Mouse (Mus musculus) embryonic facial prominence, embryonic 11.5 days (tissue): ENCODE results near the gene Wwox. TPM values are rescaled to one million over a fixed set of nuclear protein-coding genes. Genes with fewer than 3 reads are reported as not detected.
A peak's percentile ranks its signal among the peaks of the same experiment; 100 is the strongest.

Source experiments
- ATAC-seq: fragments of 200-750 bp; cut with Nextera tagmentation; replicated peaks from 2 replicates; pipeline ENCODE4 v1.8.0; 2017; ENCODE audit warnings: low read depth; ENCODE audit not compliant: insufficient number of reproducible peaks, low FRiP score, low TSS enrichment
- DNase-seq: peaks from one replicate; pipeline ENCODE4 v3.0.0-alpha.2; 2015; ENCODE audit warnings: low spot score
- H3K27ac ChIP-seq: fragments of 300-500 bp; sonication (generic); replicated peaks from 2 replicates; pipeline ENCODE4 v1.5.1; 2014; ENCODE audit warnings: mild to moderate bottlenecking, low read depth, low read length, control low read depth
- H3K27me3 ChIP-seq: fragments of 300-500 bp; sonication (generic); 2 replicates; pipeline ENCODE4 v1.6.1; 2014; ENCODE audit warnings: mild to moderate bottlenecking, low read length, moderate library complexity, mixed read lengths; ENCODE audit not compliant: control insufficient read depth, insufficient read depth
- H3K36me3 ChIP-seq: fragments of 300-500 bp; sonication (generic); replicated peaks from 2 replicates; pipeline ENCODE4 v1.6.1; 2014; ENCODE audit warnings: low read depth, mild to moderate bottlenecking, low read length, moderate library complexity, mixed read lengths; ENCODE audit not compliant: control insufficient read depth, insufficient read depth
- H3K4me1 ChIP-seq: fragments of 300-500 bp; sonication (generic); 2 replicates; pipeline ENCODE4 v1.6.1; 2014; ENCODE audit warnings: low read length, mixed read lengths; ENCODE audit not compliant: control insufficient read depth, insufficient read depth
- H3K4me2 ChIP-seq: fragments of 300-500 bp; sonication (generic); 2 replicates; pipeline ENCODE4 v1.6.1; 2014; ENCODE audit warnings: low read depth, mild to moderate bottlenecking, control low read depth, low read length, moderate library complexity
- H3K4me3 ChIP-seq: fragments of 300-500 bp; sonication (generic); 2 replicates; pipeline ENCODE4 v1.5.1; 2014; ENCODE audit warnings: low read depth, low read length, control low read depth
- H3K9ac ChIP-seq: fragments of 300-500 bp; sonication (generic); replicated peaks from 2 replicates; pipeline ENCODE4 v1.6.1; 2014; ENCODE audit warnings: mild to moderate bottlenecking, control low read depth, low read length
- H3K9me3 ChIP-seq: fragments of 300-500 bp; sonication (generic); replicated peaks from 2 replicates; pipeline ENCODE4 v1.6.1; 2016; ENCODE audit warnings: mild to moderate bottlenecking, low read length, inconsistent platforms, mixed read lengths; ENCODE audit not compliant: control insufficient read depth
- WGBS: fragments of 180-500 bp; shearing (Covaris S2); extraction: QIAGEN DNeasy Blood & Tissue Kit; methylation state at CpG from one replicate; pipeline ENCODE4 v1.1.7; 2014; 5-methylcytosine and 5-hydroxymethylcytosine counted together
- polyA plus RNA-seq: library from polyadenylated mRNA; unstranded; fragments of >200 nt; fragmentation: Nextera tagmentation; extraction: Ambion mirVana; gene quantifications from 2 replicates; pipeline ENCODE4 v1.2.1, GENCODE M21; 2014

The Wwox gene
- polyA plus RNA-seq, 1 experiment from 2014 or later: 7.2 TPM

- whole genome bisulfite sequencing: 95% methylated on average over 11 of the region's 11 CpGs
- H3K27me3 ChIP-seq: no peaks in the 10 kb centered on the region
- no peak overlapping the region for H3K9ac ChIP-seq
- no peak overlapping the region for H3K4me2 ChIP-seq
- no peak overlapping the region for H3K27ac ChIP-seq
- H3K36me3 ChIP-seq: no peaks in the 10 kb centered on the region
- no peak overlapping the region for H3K4me3 ChIP-seq
- H3K4me1 ChIP-seq: no peaks in the 10 kb centered on the region
- DNase-seq (no peak), ATAC-seq (no peak)
- H3K9me3 ChIP-seq: no peaks in the 10 kb centered on the region
Measured at GRCm38 (mm10) chr8:114473546-114473945, 34.1 kb downstream of the Wwox start.

GRCm38 (mm10) chr8:114476919-114477318 lies 37.5 kb downstream of the Wwox start:
- H3K27me3 ChIP-seq: no peaks in the 10 kb centered on the region
- no peak overlapping the region for H3K4me3 ChIP-seq
- H3K4me1 ChIP-seq: no peaks in the 10 kb centered on the region
- WGBS: 91% methylated on average over 10 of the region's 10 CpGs
- H3K27ac ChIP-seq: no peak overlapping the region
- H3K9me3 ChIP-seq: no peaks in the 10 kb centered on the region
- no peak overlapping the region for H3K4me2 ChIP-seq
- no peak overlapping the region for H3K9ac ChIP-seq
- DNase-seq (no peak), ATAC-seq (no peak)
- H3K36me3 ChIP-seq: no peaks in the 10 kb centered on the region

GRCm38 (mm10) chr8:114477790-114478189 lies 38.3 kb downstream of the Wwox start:
- 72% methylated on average over 8 of the region's 8 CpGs for WGBS
- Histone ChIP-seq H3K36me3 (no peaks in the 10 kb centered on the region), H3K27ac (no peak overlapping the region), H3K9me3 (no peaks in the 10 kb centered on the region), H3K4me2 (no peak overlapping the region), H3K4me1 (no peaks in the 10 kb centered on the region), H3K9ac (no peak overlapping the region), H3K27me3 (no peaks in the 10 kb centered on the region), H3K4me3 (no peak overlapping the region)
- DNase-seq (no peak), ATAC-seq (no peak)

- no peak for DNase-seq
- ATAC-seq: no peak
- Histone ChIP-seq H3K9ac (no peak overlapping the region), H3K27ac (no peak overlapping the region), H3K9me3 (no peaks in the 10 kb centered on the region), H3K36me3 (no peaks in the 10 kb centered on the region), H3K4me2 (no peak overlapping the region), H3K4me1 (no peaks in the 10 kb centered on the region), H3K4me3 (no peak overlapping the region), H3K27me3 (no peaks in the 10 kb centered on the region)
- 72% methylated on average over 8 of the region's 8 CpGs for WGBS
Measured at GRCm38 (mm10) chr8:114479749-114480148, 40.3 kb downstream of the Wwox start.

GRCm38 (mm10) chr8:114491662-114492160 lies 52.3 kb downstream of the Wwox start:
- H3K27me3 ChIP-seq: no peaks in the 10 kb centered on the region
- DNase-seq (no peak), ATAC-seq (no peak)
- H3K9me3 ChIP-seq: no peaks in the 10 kb centered on the region
- no peak overlapping the region for H3K4me2 ChIP-seq
- no peak overlapping the region for H3K4me3 ChIP-seq
- no peak overlapping the region for H3K9ac ChIP-seq
- no peak overlapping the region for H3K27ac ChIP-seq
- 88% methylated on average over 5 of the region's 5 CpGs for WGBS
- H3K36me3 ChIP-seq: no peaks in the 10 kb centered on the region
- no peaks in the 10 kb centered on the region for H3K4me1 ChIP-seq

GRCm38 (mm10) chr8:114499448-114500144 lies 60.1 kb downstream of the Wwox start:
- no peaks in the 10 kb centered on the region for H3K27me3 ChIP-seq
- 43% methylated on average over 16 of the region's 16 CpGs for WGBS
- H3K4me3 ChIP-seq: no peak overlapping the region
- no peak overlapping the region for H3K4me2 ChIP-seq
- H3K36me3 ChIP-seq: no peaks in the 10 kb centered on the region
- H3K9ac ChIP-seq: no peak overlapping the region
- ATAC-seq (no peak), DNase-seq (peak; percentile 35)
- no peak overlapping the region; the same call in 1 of the 2 replicates for H3K27ac ChIP-seq
- peaks cover 5% of the 10 kb centered on the region; the same call in 1 of the 2 replicates for H3K4me1 ChIP-seq
- H3K9me3 ChIP-seq: no peaks in the 10 kb centered on the region

GRCm38 (mm10) chr8:114501906-114502305 lies 62.5 kb downstream of the Wwox start:
- Histone ChIP-seq H3K4me2 (no peak overlapping the region), H3K36me3 (no peaks in the 10 kb centered on the region), H3K27me3 (no peaks in the 10 kb centered on the region), H3K9ac (no peak overlapping the region), H3K4me1 (peaks cover 7% of the 10 kb centered on the region), H3K4me3 (no peak overlapping the region), H3K9me3 (no peaks in the 10 kb centered on the region), H3K27ac (no peak overlapping the region)
- ATAC-seq (no peak), DNase-seq (peak; percentile 67)
- WGBS: 27% methylated on average over 6 of the region's 6 CpGs

- DNase-seq (no peak), ATAC-seq (no peak)
- Histone ChIP-seq H3K4me1 (peaks cover 7% of the 10 kb centered on the region), H3K4me2 (no peak overlapping the region), H3K9me3 (no peaks in the 10 kb centered on the region), H3K27me3 (no peaks in the 10 kb centered on the region), H3K27ac (no peak overlapping the region), H3K9ac (no peak overlapping the region), H3K36me3 (no peaks in the 10 kb centered on the region), H3K4me3 (no peak overlapping the region)
- whole genome bisulfite sequencing: 75% methylated on average over 3 of the region's 3 CpGs
Measured at GRCm38 (mm10) chr8:114503196-114503595, 63.7 kb downstream of the Wwox start.
